Mouse (Mus musculus): ENCODE measurements around the gene Grb10.

DNA sequence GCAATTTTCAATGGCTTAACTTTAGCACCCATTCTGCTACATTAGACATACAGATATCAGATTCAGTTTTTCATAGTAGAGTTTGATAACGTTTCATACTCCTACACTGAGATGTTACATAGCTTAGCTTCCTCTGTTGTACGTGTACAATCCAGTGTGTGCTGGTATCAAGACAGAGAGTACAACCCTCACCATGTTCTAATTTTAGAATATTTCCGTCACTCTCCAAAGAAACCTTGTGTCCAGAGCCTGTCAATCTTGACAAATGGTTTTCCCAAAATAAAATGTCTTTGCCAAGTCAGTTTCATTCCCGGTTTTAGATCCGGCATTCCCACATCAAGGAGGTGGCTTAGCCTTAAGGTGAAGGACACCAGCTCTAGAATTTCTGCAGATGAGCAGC lies 44.7 kb downstream of the Grb10 start:
- no peak for TF ChIP-seq GATA1 (IDR thresholded peaks at IDR 0.05; ENCODE audit: borderline replicate concordance, low read length)
- no peak for TF ChIP-seq FLI1 (IDR thresholded peaks at IDR 0.05; ENCODE audit: low read length)

Data from megakaryocyte, embryonic 14.5 days (primary cell).